23 mouse cellular contexts compared by ENCODE assay signal in the genomic region with DNA sequence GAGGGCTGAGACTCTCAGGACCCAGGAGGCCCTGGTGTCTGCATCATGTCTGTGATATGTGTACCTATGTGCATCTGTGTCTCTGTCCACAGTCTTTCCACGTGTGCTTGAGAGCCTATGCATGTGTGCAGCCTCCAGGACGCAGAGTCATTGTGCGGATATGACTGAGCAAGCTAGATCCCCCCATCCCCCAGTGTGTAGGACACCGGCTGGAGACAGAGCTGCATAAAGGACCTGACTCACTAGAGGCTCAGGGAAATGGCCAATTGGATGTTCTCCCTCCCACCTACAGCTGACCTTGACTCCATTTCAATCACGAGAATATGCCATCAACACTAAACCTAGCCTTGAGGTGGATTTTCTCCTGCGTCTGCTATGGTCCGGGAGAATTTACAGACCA. TPM values are rescaled to one million over a fixed set of nuclear protein-coding genes. Genes with fewer than 3 reads are reported as not detected.
DNase-seq lines count a peak whose midpoint lies in the region; ATAC-seq and TF ChIP-seq lines count a peak whose summit lies in the region.
"Had no signal": no experiment of that assay in that cellular context is flagged by ENCODE, and none has a peak within 500 bp of the region (broad histone marks: within the 10 kb centered on the region; RNA-seq: fewer than 3 reads in every experiment).

No protein-coding gene starts in this region.

- peaks cover 41% of the 10 kb centered on the region for H3K27me3 ChIP-seq in forebrain, embryonic 13.5 days
- peaks cover 77% of the 10 kb centered on the region for H3K27me3 ChIP-seq in forebrain, embryonic 10.5 days (ENCODE audit: poor library complexity, severe bottlenecking)
- peaks cover 4% of the 10 kb centered on the region; the same call in 1 of the 2 replicates for H3K27me3 ChIP-seq in hindbrain, postnatal 0 days (ENCODE audit: insufficient read depth, low read length)
- H3K27me3 ChIP-seq in hindbrain, embryonic 16.5 days (replicated peaks; ENCODE audit: control insufficient read depth, insufficient read depth, low read length): no peaks in the 10 kb centered on the region
- no peaks in the 10 kb centered on the region; the same call in 1 of the 2 replicates for H3K27me3 ChIP-seq in midbrain, embryonic 16.5 days (ENCODE audit: control insufficient read depth, insufficient read depth, low read depth, low read length)

- no peaks in the 10 kb centered on the region for H3K9me3 ChIP-seq in forebrain, embryonic 13.5 days (replicated peaks)
- H3K9me3 ChIP-seq in forebrain, embryonic 10.5 days: no peaks in the 10 kb centered on the region
- H3K9me3 ChIP-seq in hindbrain, postnatal 0 days (ENCODE audit: low read length): no peaks in the 10 kb centered on the region
- no peaks in the 10 kb centered on the region for H3K9me3 ChIP-seq in hindbrain, embryonic 16.5 days (ENCODE audit: control insufficient read depth, low read length)
- no peaks in the 10 kb centered on the region for H3K9me3 ChIP-seq in midbrain, embryonic 16.5 days (replicated peaks; ENCODE audit: control insufficient read depth, low read length, poor library complexity, severe bottlenecking)
- H3K9me3 ChIP-seq: embryonic facial prominence, embryonic 13.5 days; heart, embryonic 10.5 days had no signal

- no peak overlapping the region for H3K4me3 ChIP-seq in forebrain, embryonic 13.5 days
- no peak overlapping the region for H3K4me3 ChIP-seq in forebrain, embryonic 10.5 days
- no peak overlapping the region for H3K4me3 ChIP-seq in hindbrain, postnatal 0 days (ENCODE audit: low read length)
- H3K4me3 ChIP-seq in hindbrain, embryonic 16.5 days (ENCODE audit: low read length): no peak overlapping the region
- H3K4me3 ChIP-seq in midbrain, embryonic 16.5 days (ENCODE audit: low read depth, low read length): no peak overlapping the region
- H3K4me3 ChIP-seq: embryonic facial prominence, embryonic 13.5 days; heart, embryonic 10.5 days had no signal

- no peak overlapping the region for H3K4me2 ChIP-seq in forebrain, embryonic 13.5 days
- H3K4me2 ChIP-seq in hindbrain, postnatal 0 days (ENCODE audit: low read depth, low read length): no peak overlapping the region
- no peak overlapping the region for H3K4me2 ChIP-seq in hindbrain, embryonic 16.5 days (ENCODE audit: low read length)
- H3K4me2 ChIP-seq in midbrain, embryonic 16.5 days (ENCODE audit: low read length): no peak overlapping the region
- H3K4me2 ChIP-seq: embryonic facial prominence, embryonic 13.5 days; hindbrain, embryonic 14.5 days had no signal

- no peaks in the 10 kb centered on the region for H3K36me3 ChIP-seq in forebrain, embryonic 13.5 days (ENCODE audit: poor library complexity, severe bottlenecking)
- H3K36me3 ChIP-seq in forebrain, embryonic 10.5 days (replicated peaks): no peaks in the 10 kb centered on the region
- H3K36me3 ChIP-seq in hindbrain, postnatal 0 days (ENCODE audit: insufficient read depth, low read length): no peaks in the 10 kb centered on the region
- no peaks in the 10 kb centered on the region for H3K36me3 ChIP-seq in hindbrain, embryonic 16.5 days (ENCODE audit: control insufficient read depth, insufficient read depth, low read length)
- H3K36me3 ChIP-seq in midbrain, embryonic 16.5 days (ENCODE audit: control insufficient read depth, insufficient read depth, low read length): no peaks in the 10 kb centered on the region
- H3K36me3 ChIP-seq: embryonic facial prominence, embryonic 13.5 days; heart, embryonic 10.5 days had no signal

- DNase-seq in forebrain, embryonic 10.5 days (ENCODE audit: extremely low spot score, low spot score): no peak
- DNase-seq in hindbrain, postnatal 0 days (ENCODE audit: low spot score): no peak
- peak; percentile 58 for DNase-seq in brain, embryonic 14.5 days (ENCODE audit: low read depth)
- DNase-seq in embryo, embryonic 10 days (ENCODE audit: low spot score): no peak
- DNase-seq in kidney, postnatal 10 days: no peak
- DNase-seq: adrenal gland, postnatal 14 days; cerebellum, adult 2 months; gastrocnemius, postnatal 10 days; heart, adult 18-20 months; heart, postnatal 10 days; heart, postnatal 4 days had no signal

- TF ChIP-seq POLR2A in brain, embryonic 14.5 days (IDR thresholded peaks at IDR 0.05; ENCODE audit: borderline replicate concordance, extremely low read depth, insufficient read depth, insufficient read length, poor library complexity, severe bottlenecking): no peak

- H3K9ac ChIP-seq in forebrain, embryonic 13.5 days: no peak overlapping the region
- H3K9ac ChIP-seq in hindbrain, postnatal 0 days (replicated peaks; ENCODE audit: low read length): no peak overlapping the region
- no peak overlapping the region for H3K9ac ChIP-seq in hindbrain, embryonic 16.5 days (ENCODE audit: low read depth, low read length)
- H3K9ac ChIP-seq in midbrain, embryonic 16.5 days (ENCODE audit: low read depth, low read length): no peak overlapping the region
- H3K9ac ChIP-seq: embryonic facial prominence, embryonic 13.5 days; hindbrain, embryonic 14.5 days had no signal

- TF ChIP-seq CTCF in hindbrain, postnatal 0 days (IDR thresholded peaks at IDR 0.05; ENCODE audit: low read depth): no peak
- TF ChIP-seq CTCF in brain, embryonic 14.5 days (IDR thresholded peaks at IDR 0.05; ENCODE audit: borderline replicate concordance, extremely low read depth, insufficient read depth, insufficient read length): no peak

- ATAC-seq in forebrain, embryonic 13.5 days: no peak
- ATAC-seq in hindbrain, postnatal 0 days: no peak
- ATAC-seq in hindbrain, embryonic 16.5 days: no peak
- 0 out of 2 replicates have a peak, but pooled peaks have one; percentile 54 for ATAC-seq in midbrain, embryonic 16.5 days
- ATAC-seq: activated CD4-positive, CD25-positive, alpha-beta regulatory T cell, adult 4 months; inflammation-experienced regulatory T-cells, adult 6 months; intestine, postnatal 0 days; Patski had no signal

- H3K4me1 ChIP-seq in forebrain, embryonic 13.5 days: peaks cover 47% of the 10 kb centered on the region
- peaks cover 50% of the 10 kb centered on the region for H3K4me1 ChIP-seq in forebrain, embryonic 10.5 days
- 0 out of 2 replicates have a peak, but pooled peaks cover 5% of the 10 kb centered on the region for H3K4me1 ChIP-seq in hindbrain, postnatal 0 days (ENCODE audit: insufficient read depth, low read length)
- H3K4me1 ChIP-seq in hindbrain, embryonic 16.5 days (ENCODE audit: control insufficient read depth, insufficient read depth, low read depth, low read length): peaks cover 8% of the 10 kb centered on the region
- H3K4me1 ChIP-seq in midbrain, embryonic 16.5 days (ENCODE audit: control insufficient read depth, insufficient read depth, low read length): peaks cover 17% of the 10 kb centered on the region; the same call in 1 of the 2 replicates

- peak overlapping the region; percentile 26; the same call in 1 of the 2 replicates for H3K27ac ChIP-seq in forebrain, embryonic 13.5 days
- H3K27ac ChIP-seq in forebrain, embryonic 10.5 days: no peak overlapping the region
- H3K27ac ChIP-seq in hindbrain, postnatal 0 days: peak overlapping the region; percentile 51; the same call in 1 of the 2 replicates
- H3K27ac ChIP-seq in hindbrain, embryonic 16.5 days (ENCODE audit: low read depth, low read length): no peak overlapping the region
- peak overlapping the region; percentile 61 for H3K27ac ChIP-seq in midbrain, embryonic 16.5 days (ENCODE audit: low read length)
- H3K27ac ChIP-seq: embryonic facial prominence, embryonic 13.5 days; heart, embryonic 10.5 days; hindbrain, embryonic 14.5 days had no signal

- WGBS in forebrain, embryonic 13.5 days: 57% methylated on average over 7 of the region's 7 CpGs
- 71% methylated on average over 7 of the region's 7 CpGs for WGBS in forebrain, embryonic 10.5 days
- WGBS in hindbrain, postnatal 0 days: 50% methylated on average over 7 of the region's 7 CpGs
- WGBS in hindbrain, embryonic 16.5 days: 69% methylated on average over 7 of the region's 7 CpGs
- 53% methylated on average over 7 of the region's 7 CpGs for WGBS in midbrain, embryonic 16.5 days

RNA-seq across cellular contexts. Expression of a gene that starts 27.7 kb away (rescaled TPM):
- 2.2 and 2.3 TPM in 2 replicates for polyA plus RNA-seq in forebrain, embryonic 13.5 days (2015; fragmentation: Nextera tagmentation; extraction: Ambion mirVana)
- not detected in 2 replicates for polyA plus RNA-seq in forebrain, embryonic 10.5 days (2016; fragmentation: Nextera tagmentation; extraction: Ambion mirVana)
- 9.0 and 11.1 TPM in 2 replicates for total RNA-seq in hindbrain, postnatal 0 days (2014; rRNA removed)
- polyA plus RNA-seq in hindbrain, postnatal 0 days (2015; fragmentation: Nextera tagmentation; extraction: Ambion mirVana): 2.8 and 2.9 TPM in 2 replicates
- polyA plus RNA-seq in hindbrain, embryonic 16.5 days (2015; fragmentation: Nextera tagmentation; extraction: Ambion mirVana): 3.6 and 4.1 TPM in 2 replicates
- polyA plus RNA-seq in brain, embryonic 14.5 days (2012; rRNA removed): 3.6 and 4.3 TPM in 2 replicates
- 2.7 and 3.3 TPM in 2 replicates for polyA plus RNA-seq in midbrain, embryonic 16.5 days (2015; fragmentation: Nextera tagmentation; extraction: Ambion mirVana)
- total RNA-seq: adrenal gland, adult 18-20 months; adrenal gland, postnatal 14 days; CH12.LX; heart, adult 18-20 months had no signal
- polyA plus RNA-seq: activated CD4-positive, CD25-positive, alpha-beta regulatory T cell, adult 4 months; inflammation-experienced regulatory T-cells, adult 6 months; Patski had no signal

RNA-seq across cellular contexts. Expression of a gene that starts 53.7 kb away (rescaled TPM):
- polyA plus RNA-seq in forebrain, embryonic 13.5 days (2015; fragmentation: Nextera tagmentation; extraction: Ambion mirVana): 50.7 and 53.6 TPM in 2 replicates
- polyA plus RNA-seq in forebrain, embryonic 10.5 days (2016; fragmentation: Nextera tagmentation; extraction: Ambion mirVana): 41.1 and 44.3 TPM in 2 replicates
- total RNA-seq in hindbrain, postnatal 0 days (2014; rRNA removed): 48.2 and 49.3 TPM in 2 replicates
- 32.5 and 36.0 TPM in 2 replicates for polyA plus RNA-seq in hindbrain, postnatal 0 days (2015; fragmentation: Nextera tagmentation; extraction: Ambion mirVana)
- polyA plus RNA-seq in hindbrain, embryonic 16.5 days (2015; fragmentation: Nextera tagmentation; extraction: Ambion mirVana): 36.8 and 38.1 TPM in 2 replicates
- 54.3 and 69.8 TPM in 2 replicates for polyA plus RNA-seq in brain, embryonic 14.5 days (2012; rRNA removed)
- 40.2 and 44.8 TPM in 2 replicates for polyA plus RNA-seq in midbrain, embryonic 16.5 days (2015; fragmentation: Nextera tagmentation; extraction: Ambion mirVana)

Comparison
In these comparisons a context has a peak if more than half of its experiments do, and no peak if none do; other contexts are left out.
1. H3K27ac ChIP-seq: peak in forebrain, embryonic 13.5 days (single experiment), hindbrain, postnatal 0 days (single experiment) and midbrain, embryonic 16.5 days (single experiment); none in forebrain, embryonic 10.5 days (single experiment) and hindbrain, embryonic 16.5 days (single experiment).